Mouse (Mus musculus): ENCODE measurements around the gene Casp7.

- TF ChIP-seq CTCF (IDR thresholded peaks at IDR 0.05; ENCODE audit: control insufficient read depth, insufficient read depth, insufficient read length) (no peak), MYOG (IDR thresholded peaks at IDR 0.05; ENCODE audit: control insufficient read depth, extremely low read depth, insufficient read length) (no peak), USF1 (IDR thresholded peaks at IDR 0.05; ENCODE audit: low read depth) (no peak), MAX (IDR thresholded peaks at IDR 0.05) (no peak)
Measured at GRCm38 (mm10) chr19:56484630-56485375, 87.9 kb downstream of the Casp7 start.
